8 mouse cellular contexts compared by ENCODE assay signal in genomic region chr14:33445962-33446361, GRCm38 (mm10). TPM values are rescaled to one million over a fixed set of nuclear protein-coding genes. Genes with fewer than 3 reads are reported as not detected.
DNase-seq lines count a peak whose midpoint lies in the region; ATAC-seq and TF ChIP-seq lines count a peak whose summit lies in the region.
"Had no signal": no experiment of that assay in that cellular context is flagged by ENCODE, and none has a peak within 500 bp of the region (broad histone marks: within the 10 kb centered on the region; RNA-seq: fewer than 3 reads in every experiment).

No protein-coding gene starts in this region.

- H3K4me2 ChIP-seq in lung, postnatal 0 days (replicated peaks; ENCODE audit: low read depth, low read length), result peak overlapping the region; percentile 77
- peak overlapping the region; percentile 63 for H3K4me2 ChIP-seq in forebrain, embryonic 12.5 days
- peak overlapping the region; percentile 56 for H3K4me2 ChIP-seq in limb, embryonic 14.5 days (replicated peaks; ENCODE audit: low read depth, low read length, severe bottlenecking)
- peak overlapping the region; percentile 76 for H3K4me2 ChIP-seq in stomach, postnatal 0 days (replicated peaks; ENCODE audit: low read depth)

- H3K27ac ChIP-seq in lung, postnatal 0 days (ENCODE audit: low read length), result no peak overlapping the region
- H3K27ac ChIP-seq in forebrain, embryonic 12.5 days, result no peak overlapping the region
- no peak overlapping the region for H3K27ac ChIP-seq in limb, embryonic 14.5 days (replicated peaks; ENCODE audit: low read depth, low read length)
- no peak overlapping the region for H3K27ac ChIP-seq in stomach, postnatal 0 days (replicated peaks)
- no peak overlapping the region for H3K27ac ChIP-seq in thymus, adult 2 months (ENCODE audit: control insufficient read depth, insufficient read depth, low read length)

- H3K9ac ChIP-seq in lung, postnatal 0 days (replicated peaks; ENCODE audit: low read depth), result peak overlapping the region; percentile 69; the same call in 1 of the 2 replicates
- H3K9ac ChIP-seq in forebrain, embryonic 12.5 days, result peak overlapping the region; percentile 90
- H3K9ac ChIP-seq in limb, embryonic 14.5 days (ENCODE audit: low read depth, low read length, severe bottlenecking), result peak overlapping the region; percentile 95
- peak overlapping the region; percentile 86 for H3K9ac ChIP-seq in stomach, postnatal 0 days (ENCODE audit: low read length)

- H3K27me3 ChIP-seq in lung, postnatal 0 days (replicated peaks; ENCODE audit: insufficient read depth, low read length), result no peaks in the 10 kb centered on the region
- peaks cover 23% of the 10 kb centered on the region for H3K27me3 ChIP-seq in forebrain, embryonic 12.5 days
- no peaks in the 10 kb centered on the region for H3K27me3 ChIP-seq in limb, embryonic 14.5 days (ENCODE audit: control insufficient read depth, insufficient read depth, low read length)
- H3K27me3 ChIP-seq in stomach, postnatal 0 days (ENCODE audit: control insufficient read depth, insufficient read depth, low read length), result no peaks in the 10 kb centered on the region
- no peaks in the 10 kb centered on the region for H3K27me3 ChIP-seq in thymus, adult 2 months (ENCODE audit: control insufficient read depth, insufficient read depth, low read length)

- ATAC-seq in lung, postnatal 0 days, result no peak
- no peak for ATAC-seq in forebrain, embryonic 12.5 days (ENCODE audit: low FRiP score)
- ATAC-seq in limb, embryonic 14.5 days (ENCODE audit: low FRiP score, low read depth), result no peak
- ATAC-seq in stomach, postnatal 0 days (ENCODE audit: low FRiP score, low TSS enrichment), result no peak

- 27% methylated on average over 3 of the region's 3 CpGs for WGBS in lung, postnatal 0 days
- WGBS in forebrain, embryonic 12.5 days, result 46% methylated on average over 3 of the region's 3 CpGs
- WGBS in limb, embryonic 14.5 days, result 26% methylated on average over 3 of the region's 3 CpGs
- 38% methylated on average over 3 of the region's 3 CpGs for WGBS in stomach, postnatal 0 days
- WGBS in thymus, adult 2 months, result 64% methylated on average over 3 of the region's 3 CpGs

- TF ChIP-seq CTCF in lung, postnatal 0 days (IDR thresholded peaks at IDR 0.05), result no peak
- no peak for TF ChIP-seq CTCF in stomach, postnatal 0 days (IDR thresholded peaks at IDR 0.05; ENCODE audit: low read depth)
- no peak for TF ChIP-seq CTCF in thymus, adult 2 months (IDR thresholded peaks at IDR 0.05; ENCODE audit: borderline replicate concordance, control insufficient read depth, extremely low read depth, insufficient read depth, low read length, poor library complexity)

- peak; percentile 12 for DNase-seq in lung, postnatal 0 days (ENCODE audit: low spot score)
- no peak for DNase-seq in lung, postnatal 4 days
- DNase-seq in limb, embryonic 14.5 days (ENCODE audit: low spot score), result no peak
- DNase-seq in stomach, postnatal 0 days (ENCODE audit: low spot score), result no peak
- no peak for DNase-seq in B cell, adult 2 months
- DNase-seq in thymus, adult 2 months, result no peak
- DNase-seq: kidney, postnatal 4 days had no signal

- TF ChIP-seq POLR2A in limb, embryonic 14.5 days (IDR thresholded peaks at IDR 0.05; ENCODE audit: borderline replicate concordance, extremely low read depth, insufficient read depth, insufficient read length), result no peak
- TF ChIP-seq POLR2A in thymus, adult 2 months (IDR thresholded peaks at IDR 0.05; ENCODE audit: control insufficient read depth, extremely low read depth, insufficient read depth, low read length, poor library complexity), result no peak

- H3K36me3 ChIP-seq in lung, postnatal 0 days (ENCODE audit: insufficient read depth, low read length), result no peaks in the 10 kb centered on the region
- no peaks in the 10 kb centered on the region for H3K36me3 ChIP-seq in forebrain, embryonic 12.5 days (replicated peaks)
- no peaks in the 10 kb centered on the region for H3K36me3 ChIP-seq in limb, embryonic 14.5 days (ENCODE audit: control insufficient read depth, insufficient read depth, low read length)
- H3K36me3 ChIP-seq in stomach, postnatal 0 days (ENCODE audit: control insufficient read depth, insufficient read depth, low read length), result no peaks in the 10 kb centered on the region
- H3K36me3 ChIP-seq in thymus, adult 2 months (ENCODE audit: control insufficient read depth, insufficient read depth, low read length), result no peaks in the 10 kb centered on the region

- no peak for TF ChIP-seq EP300 in lung, postnatal 0 days (IDR thresholded peaks at IDR 0.05)
- no peak for TF ChIP-seq EP300 in stomach, postnatal 0 days (optimal IDR thresholded peaks at IDR 0.05)

- H3K4me1 ChIP-seq in lung, postnatal 0 days (ENCODE audit: insufficient read depth, low read depth, low read length), result no peaks in the 10 kb centered on the region; the same call in 1 of the 2 replicates
- H3K4me1 ChIP-seq in forebrain, embryonic 12.5 days, result peaks cover 9% of the 10 kb centered on the region
- H3K4me1 ChIP-seq in limb, embryonic 14.5 days (ENCODE audit: control insufficient read depth, insufficient read depth, low read length), result peaks cover 14% of the 10 kb centered on the region
- H3K4me1 ChIP-seq in stomach, postnatal 0 days (replicated peaks; ENCODE audit: control insufficient read depth, insufficient read depth), result no peaks in the 10 kb centered on the region
- no peaks in the 10 kb centered on the region; the same call in 1 of the 2 replicates for H3K4me1 ChIP-seq in thymus, adult 2 months (replicated peaks; ENCODE audit: control insufficient read depth, insufficient read depth, low read length)

- H3K9me3 ChIP-seq in lung, postnatal 0 days (ENCODE audit: low read length), result no peaks in the 10 kb centered on the region
- H3K9me3 ChIP-seq in forebrain, embryonic 12.5 days, result no peaks in the 10 kb centered on the region
- H3K9me3 ChIP-seq in limb, embryonic 14.5 days (ENCODE audit: control insufficient read depth, low read length), result no peaks in the 10 kb centered on the region
- no peaks in the 10 kb centered on the region for H3K9me3 ChIP-seq in stomach, postnatal 0 days (ENCODE audit: control insufficient read depth, low read length)

- H3K4me3 ChIP-seq in lung, postnatal 0 days (ENCODE audit: low read depth, low read length), result peak overlapping the region; percentile 94
- H3K4me3 ChIP-seq in forebrain, embryonic 12.5 days (replicated peaks), result peak overlapping the region; percentile 91
- peak overlapping the region; percentile 90 for H3K4me3 ChIP-seq in limb, embryonic 14.5 days (replicated peaks; ENCODE audit: low read length)
- peak overlapping the region; percentile 93 for H3K4me3 ChIP-seq in stomach, postnatal 0 days (ENCODE audit: low read depth, low read length)
- H3K4me3 ChIP-seq in thymus, adult 2 months (ENCODE audit: control insufficient read depth, insufficient read depth, low read length), result no peak overlapping the region

RNA-seq across cellular contexts. Expression of gene Mapk8, which starts 1.0 kb away (rescaled TPM):
- polyA plus RNA-seq in lung, postnatal 0 days (2015; fragmentation: Nextera tagmentation; extraction: Ambion mirVana), result 8.0 and 9.4 TPM in 2 replicates
- 28.3 and 29.0 TPM in 2 replicates for polyA plus RNA-seq in forebrain, embryonic 12.5 days (2016; fragmentation: Nextera tagmentation; extraction: Ambion mirVana)
- polyA plus RNA-seq in limb, embryonic 14.5 days (2012; rRNA removed), result 33.8 and 36.4 TPM in 2 replicates
- 16.5 and 16.7 TPM in 2 replicates for polyA plus RNA-seq in limb, embryonic 14.5 days (2014; fragmentation: Nextera tagmentation; extraction: Ambion mirVana)
- 6.9 and 7.7 TPM in 2 replicates for polyA plus RNA-seq in stomach, postnatal 0 days (2015; fragmentation: Nextera tagmentation; extraction: Ambion mirVana)
- 11.9 and 15.2 TPM in 2 replicates for polyA plus RNA-seq in thymus, adult 2 months (2012; rRNA removed)

RNA-seq across cellular contexts. Expression of gene Frmpd2, which starts 25.5 kb away (rescaled TPM):
- polyA plus RNA-seq in lung, postnatal 0 days (2015; fragmentation: Nextera tagmentation; extraction: Ambion mirVana), result 0.81 and 1.1 TPM in 2 replicates
- polyA plus RNA-seq in forebrain, embryonic 12.5 days (2016; fragmentation: Nextera tagmentation; extraction: Ambion mirVana), result 0.18 TPM in 1 of 2 replicates, not detected in the other
- 0.01 TPM in 2 replicates for polyA plus RNA-seq in limb, embryonic 14.5 days (2012; rRNA removed)
- not detected in 2 replicates for polyA plus RNA-seq in limb, embryonic 14.5 days (2014; fragmentation: Nextera tagmentation; extraction: Ambion mirVana)
- polyA plus RNA-seq in stomach, postnatal 0 days (2015; fragmentation: Nextera tagmentation; extraction: Ambion mirVana), result 0.04 TPM in 1 of 2 replicates, not detected in the other
- 0.06 and 0.13 TPM in 2 replicates for polyA plus RNA-seq in thymus, adult 2 months (2012; rRNA removed)
